Mouse (Mus musculus) lung, adult 2 months (tissue): ENCODE results near the gene Tprgl.

Source experiments
- CTCF ChIP-seq: fragments of 200-500 bp; IDR thresholded peaks from 2 replicates; pipeline ENCODE4 v1.5.1; 2011; ENCODE audit warnings: mild to moderate bottlenecking, low read length, control low read depth; ENCODE audit not compliant: insufficient read depth
- POLR2A ChIP-seq: fragments of 200-500 bp; IDR thresholded peaks from 2 replicates; pipeline ENCODE4 v1.6.1; 2011; ENCODE audit warnings: low read depth, mild to moderate bottlenecking, control low read depth, low read length, borderline replicate concordance; ENCODE audit errors: extremely low read depth

- no peak; the same call in 1 of the 2 replicates for TF ChIP-seq POLR2A
- peak; percentile 99 for TF ChIP-seq CTCF
These were observed 1.5 kb downstream of the Tprgl start for GRCm38 (mm10) chr4:154159002-154159401.
